Comparison of ENCODE assay signal across 15 mouse cellular contexts in the genomic region with DNA sequence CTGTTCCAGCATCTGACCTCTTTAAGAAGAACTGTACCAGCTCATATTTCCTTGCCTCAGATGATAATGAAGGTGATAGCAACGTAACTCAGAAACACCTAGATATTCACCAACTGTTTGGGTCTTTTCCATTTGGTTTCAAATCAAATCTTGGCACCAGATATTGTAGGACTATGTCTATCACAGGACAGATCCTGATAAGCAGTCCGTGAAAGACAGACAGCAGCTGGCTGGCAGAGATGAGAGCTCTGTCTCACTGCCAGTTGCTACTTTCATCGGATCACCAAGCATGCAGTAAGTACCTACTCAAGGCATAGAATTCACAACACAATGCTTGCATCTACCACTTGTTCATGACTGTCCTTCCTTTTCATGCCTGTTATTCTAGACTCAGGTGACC.
A peak's percentile ranks its signal among the peaks of the same experiment; 100 is the strongest.
DNase-seq lines count a peak whose midpoint lies in the region; ATAC-seq and TF ChIP-seq lines count a peak whose summit lies in the region.
"Had no signal": no experiment of that assay in that cellular context is flagged by ENCODE, and none has a peak within 500 bp of the region (broad histone marks: within the 10 kb centered on the region; RNA-seq: fewer than 3 reads in every experiment).

No protein-coding gene starts in this region.

- TF ChIP-seq EP300 in liver, postnatal 0 days (IDR thresholded peaks at IDR 0.05; ENCODE audit: low read depth), result peak; percentile 43

- WGBS in lung, embryonic 14.5 days, result 44% methylated on average over 3 of the region's 3 CpGs
- 32% methylated on average over 3 of the region's 3 CpGs for WGBS in liver, embryonic 12.5 days (ENCODE audit: insufficient replicate concordance)
- WGBS in liver, postnatal 0 days (ENCODE audit: insufficient replicate concordance), result 53% methylated on average over 3 of the region's 3 CpGs

- no peak for TF ChIP-seq CTCF in lung, embryonic 14.5 days (IDR thresholded peaks at IDR 0.05; ENCODE audit: low read depth)
- no peak for TF ChIP-seq CTCF in liver, postnatal 0 days (IDR thresholded peaks at IDR 0.05; ENCODE audit: low read depth)

- H3K9ac ChIP-seq in lung, embryonic 14.5 days, result no peak overlapping the region
- H3K9ac ChIP-seq in liver, embryonic 12.5 days, result no peak overlapping the region
- H3K9ac ChIP-seq in liver, postnatal 0 days (replicated peaks), result no peak overlapping the region
- H3K9ac ChIP-seq: embryonic facial prominence, embryonic 12.5 days; heart, embryonic 12.5 days had no signal

- no peaks in the 10 kb centered on the region for H3K36me3 ChIP-seq in lung, embryonic 14.5 days (ENCODE audit: insufficient read depth)
- H3K36me3 ChIP-seq in liver, embryonic 12.5 days, result no peaks in the 10 kb centered on the region
- H3K36me3 ChIP-seq in liver, postnatal 0 days (replicated peaks; ENCODE audit: insufficient read depth, low read length), result no peaks in the 10 kb centered on the region
- H3K36me3 ChIP-seq: embryonic facial prominence, embryonic 12.5 days; heart, embryonic 12.5 days had no signal

- no peaks in the 10 kb centered on the region for H3K4me1 ChIP-seq in lung, embryonic 14.5 days (ENCODE audit: insufficient read depth)
- peaks cover 17% of the 10 kb centered on the region for H3K4me1 ChIP-seq in liver, embryonic 12.5 days
- no peaks in the 10 kb centered on the region for H3K4me1 ChIP-seq in liver, postnatal 0 days (ENCODE audit: insufficient read depth)
- H3K4me1 ChIP-seq: embryonic facial prominence, embryonic 12.5 days had no signal

- H3K4me3 ChIP-seq in lung, embryonic 14.5 days (ENCODE audit: low read depth, low read length), result no peak overlapping the region
- H3K4me3 ChIP-seq in liver, embryonic 12.5 days, result no peak overlapping the region
- no peak overlapping the region for H3K4me3 ChIP-seq in liver, postnatal 0 days (ENCODE audit: low read depth, low read length)
- H3K4me3 ChIP-seq: embryonic facial prominence, embryonic 12.5 days; heart, embryonic 12.5 days had no signal

- no peaks in the 10 kb centered on the region for H3K27me3 ChIP-seq in lung, embryonic 14.5 days (ENCODE audit: insufficient read depth, low read length)
- no peaks in the 10 kb centered on the region for H3K27me3 ChIP-seq in liver, embryonic 12.5 days (replicated peaks)
- no peaks in the 10 kb centered on the region for H3K27me3 ChIP-seq in liver, postnatal 0 days (ENCODE audit: insufficient read depth, low read length)
- H3K27me3 ChIP-seq: embryonic facial prominence, embryonic 12.5 days; heart, embryonic 12.5 days had no signal

- H3K4me2 ChIP-seq in lung, embryonic 14.5 days, result no peak overlapping the region
- H3K4me2 ChIP-seq in liver, embryonic 12.5 days, result no peak overlapping the region
- no peak overlapping the region for H3K4me2 ChIP-seq in liver, postnatal 0 days (ENCODE audit: low read depth, low read length)
- H3K4me2 ChIP-seq: embryonic facial prominence, embryonic 12.5 days; heart, embryonic 12.5 days had no signal

- no peak overlapping the region for H3K27ac ChIP-seq in lung, embryonic 14.5 days (ENCODE audit: low read depth)
- no peak overlapping the region for H3K27ac ChIP-seq in liver, embryonic 12.5 days
- no peak overlapping the region for H3K27ac ChIP-seq in liver, postnatal 0 days (ENCODE audit: low read depth)
- H3K27ac ChIP-seq: embryonic facial prominence, embryonic 12.5 days had no signal

- peak; percentile 7 for DNase-seq in lung, embryonic 14.5 days
- DNase-seq in lung, adult 18-20 months, result no peak
- DNase-seq in liver, postnatal 0 days, result no peak
- no peak for DNase-seq in right cerebral cortex, postnatal 4 days
- DNase-seq in lung, postnatal 36 days, result no peak
- DNase-seq: adrenal gland, adult 2 months; adrenal gland, postnatal 25 days; cerebellum, adult 2 months; gastrocnemius, postnatal 14 days had no signal

- H3K9me3 ChIP-seq in lung, embryonic 14.5 days (ENCODE audit: low read depth, low read length), result no peaks in the 10 kb centered on the region
- no peaks in the 10 kb centered on the region for H3K9me3 ChIP-seq in liver, embryonic 12.5 days (replicated peaks)
- H3K9me3 ChIP-seq in liver, postnatal 0 days (ENCODE audit: low read length), result no peaks in the 10 kb centered on the region
- H3K9me3 ChIP-seq: embryonic facial prominence, embryonic 12.5 days; heart, embryonic 12.5 days had no signal

- ATAC-seq in lung, embryonic 14.5 days (ENCODE audit: insufficient read depth), result no peak
- 0 out of 2 replicates have a peak, but pooled peaks have one; percentile 28 for ATAC-seq in liver, embryonic 12.5 days
- no peak for ATAC-seq in liver, postnatal 0 days
- ATAC-seq in granulocyte monocyte progenitor cell, adult 5-6 weeks (replicated peaks; ENCODE audit: poor library complexity, severe bottlenecking), result no peak
- ATAC-seq: forebrain, embryonic 16.5 days; hindbrain, embryonic 16.5 days had no signal
